Mouse (Mus musculus) cerebellum, adult 2 months (tissue): ENCODE results near the gene Wdsub1. TPM values are rescaled to one million over a fixed set of nuclear protein-coding genes. Genes with fewer than 3 reads are reported as not detected.

Experiments
- DNase-seq, 2 experiments: peaks; one replicate each; pipeline ENCODE4 v3.0.0; 2021
- H3K27ac ChIP-seq: fragments of 200-500 bp; 2 replicates; pipeline ENCODE4 v1.5.1; 2012; ENCODE audit warnings: low read length, control low read depth, inconsistent platforms; ENCODE audit not compliant: insufficient read depth
- H3K27me3 ChIP-seq: fragments of 200-500 bp; 2 replicates; pipeline ENCODE4 v1.6.1; 2012; ENCODE audit warnings: inconsistent platforms, mild to moderate bottlenecking, low read length, moderate library complexity; ENCODE audit not compliant: control insufficient read depth, insufficient read depth
- H3K4me1 ChIP-seq: fragments of 200-500 bp; 2 replicates; pipeline ENCODE4 v1.6.1; 2011; ENCODE audit warnings: low read length; ENCODE audit not compliant: control insufficient read depth, insufficient read depth
- H3K4me3 ChIP-seq: fragments of 200-500 bp; replicated peaks from 2 replicates; pipeline ENCODE3; 2011; ENCODE audit warnings: mild to moderate bottlenecking, low read depth, low read length, control low read depth; ENCODE audit not compliant: insufficient read depth
- CTCF ChIP-seq: fragments of 200-500 bp; IDR thresholded peaks from 2 replicates; pipeline ENCODE4 v1.5.1; 2011; ENCODE audit warnings: low read depth, mild to moderate bottlenecking, control low read depth, low read length, moderate library complexity, borderline replicate concordance; ENCODE audit not compliant: insufficient read depth
- POLR2A ChIP-seq: fragments of 200-500 bp; IDR thresholded peaks from 2 replicates; pipeline ENCODE4 v1.6.1; 2011; ENCODE audit warnings: low read length, control low read depth, borderline replicate concordance; ENCODE audit not compliant: insufficient read depth
- WGBS: fragments of 180-500 bp; shearing (Covaris S2); methylation state at CpG from one replicate; pipeline ENCODE4 v1.1.7; 2018; 5-methylcytosine and 5-hydroxymethylcytosine counted together
- polyA plus RNA-seq: library from polyadenylated mRNA; depleted of rRNA; stranded (reverse); fragments of >200 nt; gene quantifications from 2 replicates; pipeline ENCODE4 v1.2.3, GENCODE M21; 2012

Wdsub1 gene
- polyA plus RNA-seq, 1 experiment = 28.9 TPM

DNA sequence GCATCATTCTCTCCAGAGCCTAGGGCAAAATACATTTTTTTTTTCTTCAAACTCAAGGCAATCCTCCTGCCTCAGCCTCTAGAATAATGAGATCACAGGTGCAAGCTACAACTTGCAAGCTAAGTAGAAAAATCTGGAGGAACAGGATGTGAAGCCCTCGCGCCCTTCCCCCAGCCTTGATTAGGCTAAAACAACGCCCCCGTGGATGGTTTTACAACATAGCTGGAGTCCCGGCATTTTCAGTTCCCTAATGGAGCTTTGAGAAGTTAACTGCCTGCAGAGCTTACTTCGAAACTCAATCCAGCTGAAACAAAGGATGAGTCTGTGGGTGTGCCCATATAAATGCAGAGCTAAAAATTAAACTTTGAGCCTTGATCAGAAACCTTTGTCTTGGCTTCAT, 7.3 kb upstream of the Wdsub1 start:
- H3K27ac ChIP-seq = no peak overlapping the region
- no peaks in the 10 kb centered on the region for H3K4me1 ChIP-seq
- DNase-seq = no peak
- H3K4me3 ChIP-seq = no peak overlapping the region
- WGBS = 90% methylated on average over 6 of the region's 6 CpGs
- TF ChIP-seq CTCF = no peak
- no peak for TF ChIP-seq POLR2A
- H3K27me3 ChIP-seq = no peaks in the 10 kb centered on the region

DNA sequence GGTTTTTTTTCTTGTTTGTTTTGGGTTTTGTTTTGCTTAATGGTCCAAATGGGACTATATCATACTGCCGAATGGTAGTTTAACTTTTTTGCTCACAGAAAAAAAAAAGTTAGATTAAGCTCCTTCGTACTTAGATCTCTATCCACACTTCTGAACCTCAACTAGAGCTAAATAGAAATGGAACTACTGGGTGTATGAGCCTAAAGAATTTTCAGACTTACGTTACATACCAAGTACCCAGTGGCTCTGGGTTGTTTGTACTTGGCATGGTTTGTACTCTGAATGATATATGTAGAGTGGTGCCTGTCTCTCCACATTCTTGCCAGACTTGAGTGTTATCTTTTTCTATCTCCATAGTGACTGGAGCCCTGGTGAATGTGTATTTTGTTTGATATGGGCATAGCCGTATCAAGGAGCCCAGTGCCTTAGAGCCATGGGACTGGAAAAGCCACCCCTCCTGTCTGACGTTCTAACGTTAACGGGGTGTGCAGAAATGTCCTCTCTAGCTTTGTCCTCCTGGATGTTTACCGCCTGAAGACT, 421 bp upstream of the Wdsub1 start:
- H3K27me3 ChIP-seq = no peaks in the 10 kb centered on the region
- no peak overlapping the region for H3K27ac ChIP-seq
- 61% methylated on average over 8 of the region's 8 CpGs for WGBS
- H3K4me1 ChIP-seq = no peaks in the 10 kb centered on the region
- no peak for TF ChIP-seq POLR2A
- TF ChIP-seq CTCF = no peak
- DNase-seq = no peak
- H3K4me3 ChIP-seq = peak overlapping the region; percentile 79

DNA sequence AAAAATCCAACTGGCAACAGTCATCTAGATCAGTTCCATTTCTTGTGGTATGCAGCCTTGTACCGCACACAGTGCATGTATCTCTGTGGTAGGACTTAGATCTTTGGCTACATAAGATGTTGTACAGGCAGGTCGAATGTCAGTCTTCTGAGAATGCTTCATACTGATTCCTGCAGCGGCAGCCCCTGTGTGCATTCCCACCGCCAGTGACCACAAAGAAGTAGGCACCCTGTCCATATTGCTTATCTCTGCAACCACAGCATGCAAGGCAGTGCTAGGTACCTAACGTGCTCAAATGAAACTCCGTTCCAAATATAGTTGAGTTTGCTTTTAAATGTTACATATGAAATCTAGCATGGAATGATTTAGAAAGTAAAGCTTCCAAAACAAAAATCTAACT, 987 bp downstream of the Wdsub1 start:
- WGBS = 79% methylated on average over 6 of the region's 6 CpGs
- no peak overlapping the region for H3K27ac ChIP-seq
- TF ChIP-seq CTCF (no peak), POLR2A (no peak)

DNA sequence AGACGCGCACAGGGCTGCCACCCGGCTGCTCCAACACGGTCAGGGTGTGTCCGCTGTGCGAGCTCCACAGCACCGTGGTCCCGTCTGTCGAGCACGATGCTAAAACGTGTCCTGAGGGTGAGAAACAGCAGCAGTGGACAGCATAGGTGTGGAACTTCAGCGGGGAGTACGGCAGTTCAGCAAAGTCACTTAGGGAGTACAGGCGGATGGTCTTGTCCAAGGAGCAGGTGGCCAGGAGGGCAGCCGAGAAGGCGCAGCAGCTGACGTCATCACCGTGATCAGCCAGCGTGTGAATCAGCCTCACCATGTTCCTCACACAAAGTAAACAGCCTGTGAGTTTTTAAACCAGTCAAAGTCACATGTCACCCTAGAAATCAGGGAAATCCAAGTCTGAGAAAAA, 4.2 kb downstream of the Wdsub1 start:
- 70% methylated on average over 19 of the region's 19 CpGs for WGBS
- peak in 1 of 2 experiments; percentile 16 for DNase-seq
- no peaks in the 10 kb centered on the region for H3K27me3 ChIP-seq
- no peaks in the 10 kb centered on the region for H3K4me1 ChIP-seq
- no peak overlapping the region for H3K4me3 ChIP-seq
- TF ChIP-seq POLR2A (no peak), CTCF (no peak)
- no peak overlapping the region for H3K27ac ChIP-seq

More for the DNA sequence above, 987 bp downstream of the Wdsub1 start:
- DNase-seq = no peak
- Histone ChIP-seq H3K27me3 (no peaks in the 10 kb centered on the region), H3K4me1 (no peaks in the 10 kb centered on the region), H3K4me3 (no peak overlapping the region)

DNA sequence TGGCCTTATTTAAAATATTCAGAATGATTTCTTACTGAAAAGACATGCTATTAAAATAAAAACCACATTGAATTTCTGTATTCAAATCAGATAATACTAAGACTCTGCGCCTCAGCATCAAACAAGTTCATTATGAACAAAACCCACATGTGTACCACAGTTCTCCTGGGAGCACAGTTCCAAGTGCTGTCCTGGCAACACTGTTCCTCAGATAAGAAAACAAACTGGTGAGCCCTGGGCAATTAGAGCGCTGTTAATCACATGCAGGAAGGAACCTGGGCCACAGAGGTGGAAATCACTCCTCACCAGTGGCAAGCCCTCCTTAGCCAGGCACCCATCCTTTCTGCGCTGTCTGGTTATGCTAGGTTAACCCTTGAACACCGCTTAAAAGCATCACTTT, 5.1 kb downstream of the Wdsub1 start:
- Histone ChIP-seq H3K27me3 (no peaks in the 10 kb centered on the region), H3K27ac (no peak overlapping the region), H3K4me1 (no peaks in the 10 kb centered on the region), H3K4me3 (no peak overlapping the region)
- 93% methylated on average over 4 of the region's 4 CpGs for WGBS
- DNase-seq = no peak
- TF ChIP-seq CTCF (no peak), POLR2A (no peak)

DNA sequence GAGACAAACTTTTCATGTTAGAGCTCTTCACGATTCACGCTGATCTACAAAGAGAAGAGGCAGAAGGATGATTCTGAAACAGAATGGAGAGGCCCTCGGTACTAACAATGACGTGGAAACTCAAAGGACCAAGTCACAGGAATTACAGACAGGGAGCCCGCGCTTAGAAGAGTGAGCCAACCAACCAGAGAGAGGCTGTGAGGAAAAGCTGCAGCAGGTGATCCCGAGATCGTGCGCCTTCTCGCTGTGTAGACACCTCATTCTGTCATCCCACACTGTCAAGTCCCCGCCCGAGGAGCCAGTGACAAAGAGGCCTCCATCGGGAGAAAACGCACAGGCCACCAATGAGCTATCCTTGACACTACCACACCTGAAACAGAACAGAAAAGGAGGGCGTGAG, 5.9 kb downstream of the Wdsub1 start:
- H3K4me3 ChIP-seq = no peak overlapping the region
- H3K4me1 ChIP-seq = no peaks in the 10 kb centered on the region
- no peaks in the 10 kb centered on the region for H3K27me3 ChIP-seq
- TF ChIP-seq CTCF (no peak), POLR2A (no peak)
- no peak for DNase-seq
- no peak overlapping the region for H3K27ac ChIP-seq
- 92% methylated on average over 15 of the region's 15 CpGs for WGBS

DNA sequence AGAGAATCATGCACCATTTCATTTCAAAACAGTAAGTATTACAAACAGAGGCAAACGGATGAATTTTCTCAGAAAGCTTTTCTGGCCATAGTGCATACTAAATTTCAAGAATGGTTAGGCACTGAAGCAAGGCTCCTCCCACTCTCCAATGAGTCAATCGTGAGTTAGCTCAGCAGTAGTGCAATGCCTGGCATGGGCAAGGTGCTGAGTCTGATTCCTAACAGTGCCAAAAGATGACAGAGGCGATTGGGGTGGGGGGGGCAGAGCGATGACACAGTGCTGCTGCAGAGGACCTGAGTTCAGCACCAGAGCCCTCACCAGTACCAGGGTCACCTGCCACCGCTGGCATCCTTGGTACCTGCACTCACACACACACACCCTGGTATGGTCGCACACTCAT, 11.9 kb downstream of the Wdsub1 start:
- Histone ChIP-seq H3K4me3 (no peak overlapping the region), H3K27ac (no peak overlapping the region), H3K4me1 (no peaks in the 10 kb centered on the region), H3K27me3 (no peaks in the 10 kb centered on the region)
- no peak for DNase-seq
- 76% methylated on average over 6 of the region's 6 CpGs for WGBS
- TF ChIP-seq POLR2A = no peak
- TF ChIP-seq CTCF = no peak

DNA sequence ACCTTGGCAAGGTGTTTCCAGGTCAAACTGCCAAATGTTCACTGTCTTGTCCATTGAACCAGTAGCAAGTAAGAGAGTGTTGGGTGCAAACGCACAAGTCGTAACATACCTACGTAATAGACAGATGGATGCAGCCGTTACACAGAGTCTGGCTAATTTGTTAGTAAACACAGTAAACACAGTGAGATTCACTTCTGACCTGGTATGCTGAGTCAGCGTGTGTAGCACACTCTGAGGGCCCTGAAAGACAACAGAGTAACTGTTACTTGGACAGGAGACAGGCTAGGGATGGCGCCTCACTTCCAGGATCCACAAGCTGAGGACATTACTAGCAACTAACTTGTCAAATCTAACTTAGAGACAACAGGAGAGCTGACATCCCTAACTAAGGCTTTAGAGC, 19.8 kb downstream of the Wdsub1 start:
- no peaks in the 10 kb centered on the region for H3K27me3 ChIP-seq
- DNase-seq = no peak
- TF ChIP-seq POLR2A (no peak), CTCF (no peak)
- 90% methylated on average over 6 of the region's 6 CpGs for WGBS
- no peak overlapping the region for H3K4me3 ChIP-seq
- no peak overlapping the region for H3K27ac ChIP-seq
- H3K4me1 ChIP-seq = no peaks in the 10 kb centered on the region
